Mouse (Mus musculus) layer of hippocampus, adult 2 months (tissue): ENCODE results near the gene Rbm34. TPM values are rescaled to one million over a fixed set of nuclear protein-coding genes. Genes with fewer than 3 reads are reported as not detected.

Experiments used
- DNase-seq, 2 experiments: peaks; one replicate each; pipeline ENCODE4 v3.0.0; 2022; ENCODE audit warnings: low spot score in 2 of 2
- H3K27ac ChIP-seq: fragments of 200-600 bp; 2 replicates; pipeline ENCODE4 v1.8.1; 2022
- H3K4me3 ChIP-seq: fragments of 200-600 bp; 2 replicates; pipeline ENCODE4 v1.8.1; 2022; ENCODE audit warnings: mild to moderate bottlenecking
- CTCF ChIP-seq: fragments of 200-600 bp; conservative IDR thresholded peaks from 2 replicates; pipeline ENCODE4 v1.8.1; 2022; ENCODE audit warnings: antibody characterized with exemption, mild to moderate bottlenecking, moderate library complexity
- total RNA-seq, 2 experiments: library from RNA; stranded (reverse); gene quantifications; 2 replicates each; pipeline ENCODE4 v1.2.3; 2021

Gene Rbm34
- total RNA-seq, 2 experiments from 2014 or later: 12.1 to 12.9 TPM

GRCm38 (mm10) chr8:126974511-126974910, 3.6 kb upstream of the Rbm34 start:
- no peak for TF ChIP-seq CTCF
- no peak overlapping the region for H3K27ac ChIP-seq
- DNase-seq: no peak
- H3K4me3 ChIP-seq: no peak overlapping the region

DNA sequence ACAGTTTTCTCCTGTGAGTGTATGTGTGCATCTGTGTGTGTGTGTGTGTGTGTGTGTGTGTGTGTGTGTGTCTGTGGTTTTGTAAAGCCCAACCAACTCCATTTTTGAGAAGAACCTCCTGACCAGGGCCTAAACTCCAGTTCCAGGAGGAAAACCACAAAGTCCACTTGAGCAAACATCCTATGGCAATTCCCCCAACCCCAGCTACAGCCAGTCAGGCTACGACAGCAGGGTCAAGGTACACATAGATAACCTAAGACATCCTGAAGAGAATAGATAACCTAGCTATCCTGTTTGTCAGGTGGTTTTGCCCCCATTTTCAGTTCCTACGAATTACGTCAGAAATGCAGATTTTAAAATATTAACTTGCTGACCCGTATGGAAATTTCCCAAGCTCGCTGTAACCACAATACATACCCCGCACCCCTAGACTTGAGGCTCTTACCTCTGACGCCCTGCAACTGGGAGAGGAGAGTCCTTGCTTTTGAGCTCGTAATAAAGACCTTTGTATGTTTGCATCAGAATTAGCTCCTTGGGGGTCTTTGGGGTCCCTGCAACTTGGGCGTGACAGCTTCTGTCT, 2.9 kb upstream of the Rbm34 start:
- DNase-seq: no peak
- TF ChIP-seq CTCF: no peak
- Histone ChIP-seq H3K27ac (no peak overlapping the region), H3K4me3 (no peak overlapping the region)

DNA sequence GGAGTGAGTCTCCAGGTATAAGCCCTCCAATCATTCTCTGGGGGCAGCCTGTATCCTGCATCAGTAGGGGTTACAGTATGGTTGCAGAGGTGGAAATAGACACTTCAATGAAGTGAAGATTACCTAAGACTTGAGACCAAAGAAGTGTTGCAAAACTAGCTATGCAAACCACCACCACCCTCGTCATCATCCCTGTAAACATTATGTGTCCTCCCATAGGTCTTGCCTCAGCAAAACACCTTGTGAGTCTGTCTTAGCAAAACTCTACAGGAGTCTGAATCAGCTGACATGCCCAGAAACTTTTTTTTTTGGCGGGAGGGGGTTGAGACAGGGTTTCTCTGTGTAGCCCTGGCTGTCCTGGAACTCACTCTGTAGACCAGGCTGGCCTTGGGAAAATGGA, 1.8 kb upstream of the Rbm34 start:
- no peak overlapping the region for H3K4me3 ChIP-seq
- DNase-seq: no peak
- H3K27ac ChIP-seq: no peak overlapping the region
- TF ChIP-seq CTCF: no peak

- H3K4me3 ChIP-seq: no peak overlapping the region
- no peak for TF ChIP-seq CTCF
- DNase-seq: no peak
- no peak overlapping the region for H3K27ac ChIP-seq
Observed at GRCm38 (mm10) chr8:126972102-126972501, 1.2 kb upstream of the Rbm34 start.

DNA sequence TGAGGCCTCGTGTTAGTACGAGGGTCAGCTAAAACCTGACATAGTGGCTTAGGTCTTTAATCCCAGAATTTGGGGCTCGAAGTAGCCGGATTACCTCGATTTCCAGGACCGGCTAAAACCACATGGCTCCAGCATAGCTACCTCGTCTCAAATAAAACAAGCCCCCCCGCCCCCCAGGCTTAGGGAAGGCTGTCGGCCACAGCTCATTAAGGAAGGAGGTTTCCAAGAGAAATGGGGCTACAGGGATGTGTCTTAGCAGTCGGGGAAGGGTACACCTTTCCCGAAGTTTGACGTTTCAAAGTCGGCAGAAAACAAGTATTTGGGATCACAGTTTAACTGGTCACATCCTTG, 418 bp upstream of the Rbm34 start:
- H3K27ac ChIP-seq: peak overlapping the region; percentile 84
- DNase-seq: no peak
- TF ChIP-seq CTCF: no peak
- H3K4me3 ChIP-seq: peak overlapping the region; percentile 96

GRCm38 (mm10) chr8:126969546-126969945, 1.3 kb downstream of the Rbm34 start:
- DNase-seq: no peak
- Histone ChIP-seq H3K4me3 (no peak overlapping the region), H3K27ac (no peak overlapping the region)
- no peak for TF ChIP-seq CTCF

- Histone ChIP-seq H3K27ac (no peak overlapping the region), H3K4me3 (no peak overlapping the region)
- no peak for TF ChIP-seq CTCF
- no peak for DNase-seq
Observed at GRCm38 (mm10) chr8:126968107-126968506, 2.8 kb downstream of the Rbm34 start.

DNA sequence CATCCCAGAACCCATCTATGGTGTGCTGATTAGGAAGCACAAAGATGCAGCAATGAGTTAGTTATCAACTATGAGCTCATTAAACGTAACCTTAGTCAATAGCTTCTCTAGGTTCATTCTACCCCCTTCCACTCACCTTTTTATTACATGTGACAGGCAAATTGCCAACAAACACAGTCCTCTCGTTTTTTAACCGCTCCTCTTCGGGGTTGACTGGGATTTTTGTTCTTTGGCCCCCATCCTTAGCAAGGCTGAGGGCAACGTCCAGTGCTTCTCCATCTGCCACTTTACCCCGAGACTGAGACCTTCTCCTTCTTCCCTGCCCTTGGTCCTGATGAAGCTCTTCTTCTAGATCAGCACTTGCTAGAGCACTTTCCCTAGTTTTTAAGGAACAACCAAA, 5.6 kb downstream of the Rbm34 start:
- DNase-seq: no peak
- no peak for TF ChIP-seq CTCF
- no peak overlapping the region for H3K4me3 ChIP-seq
- no peak overlapping the region for H3K27ac ChIP-seq

GRCm38 (mm10) chr8:126962871-126963270, 8.0 kb downstream of the Rbm34 start:
- DNase-seq: no peak
- TF ChIP-seq CTCF: no peak
- no peak overlapping the region for H3K27ac ChIP-seq
- no peak overlapping the region for H3K4me3 ChIP-seq

DNA sequence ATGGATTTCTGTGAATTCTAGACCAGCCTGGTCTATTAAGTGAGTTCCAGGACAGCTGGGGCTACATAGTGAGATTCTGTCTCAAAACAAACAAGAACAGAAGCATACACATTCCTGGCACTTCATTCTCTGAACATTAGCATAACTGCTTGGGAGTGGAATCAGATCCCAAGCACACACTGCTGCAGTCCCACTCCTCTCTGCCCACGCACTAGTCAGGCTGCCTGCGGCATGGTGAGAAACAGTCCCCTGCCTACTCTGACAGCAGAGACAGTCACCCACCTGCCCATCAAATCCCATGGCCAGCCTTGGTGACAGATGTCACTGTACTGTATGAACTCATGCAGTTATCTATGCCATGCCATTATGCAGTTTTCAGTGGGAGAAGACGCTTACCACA, 9.4 kb downstream of the Rbm34 start:
- Histone ChIP-seq H3K4me3 (no peak overlapping the region), H3K27ac (peak overlapping the region; percentile 59)
- no peak for TF ChIP-seq CTCF
- peak; percentile 68 to 87 for DNase-seq

DNA sequence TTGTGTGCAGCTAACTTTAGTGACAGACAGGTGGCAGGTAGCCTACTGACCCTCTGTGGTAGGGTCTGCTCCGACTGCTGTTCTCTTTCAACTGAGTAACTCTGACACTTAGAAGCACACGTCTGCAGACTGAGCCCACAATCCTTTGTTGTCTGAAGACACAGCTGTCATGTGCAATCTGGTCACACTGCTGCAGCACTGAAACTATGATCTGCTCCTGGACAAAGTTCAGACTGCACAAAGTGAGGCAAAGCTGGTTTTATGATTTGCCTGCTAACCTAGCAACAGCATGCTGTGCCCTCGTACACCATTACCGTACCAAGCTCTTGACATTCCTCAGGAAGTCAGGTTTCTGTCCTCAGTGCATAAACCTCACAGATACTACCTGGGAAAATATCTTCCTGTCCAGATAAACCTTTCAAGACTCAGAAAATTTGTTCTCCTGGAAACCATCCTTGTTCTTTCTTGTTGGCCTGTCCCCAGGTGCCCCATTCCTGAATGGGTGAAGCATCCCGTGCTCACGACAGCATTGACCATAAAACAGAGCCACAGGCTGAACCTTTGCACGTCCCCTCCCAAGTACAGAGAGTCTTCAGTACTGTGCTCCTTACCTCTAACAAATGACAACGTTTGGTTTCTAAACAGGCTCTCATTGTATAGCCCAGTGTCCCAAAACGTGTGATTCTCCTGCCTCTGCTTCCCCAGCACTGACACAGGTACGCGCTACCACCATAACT, 18.8 kb downstream of the Rbm34 start:
- Histone ChIP-seq H3K4me3 (no peak overlapping the region), H3K27ac (no peak overlapping the region)
- DNase-seq: no peak
- TF ChIP-seq CTCF: no peak

DNA sequence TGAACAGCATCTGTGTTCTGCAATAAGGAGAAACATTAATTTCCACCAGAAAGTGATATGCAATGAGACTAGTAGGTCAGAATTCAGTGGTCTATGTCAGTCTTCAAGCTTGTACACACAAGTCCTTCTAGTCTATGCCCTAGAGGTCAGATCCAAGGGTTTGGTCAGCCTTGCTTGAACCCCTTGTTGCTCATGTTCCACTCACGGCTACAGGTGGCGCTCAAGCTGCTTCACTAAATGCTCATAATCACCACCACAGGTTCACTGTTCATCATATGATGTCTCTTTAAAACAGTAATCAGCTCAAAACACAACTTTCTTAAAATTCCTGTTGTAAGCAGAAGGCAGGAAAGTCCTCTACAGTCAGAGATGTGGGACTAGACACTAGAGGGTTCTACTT, 21.3 kb downstream of the Rbm34 start:
- peak; percentile 16; the same call in 1 of the 2 replicates for TF ChIP-seq CTCF
- Histone ChIP-seq H3K27ac (no peak overlapping the region), H3K4me3 (no peak overlapping the region)
- no peak for DNase-seq

GRCm38 (mm10) chr8:126946444-126946843, 24.4 kb downstream of the Rbm34 start:
- H3K4me3 ChIP-seq: peak overlapping the region; percentile 85
- H3K27ac ChIP-seq: peak overlapping the region; percentile 98
- DNase-seq: peak; percentile 47 to 72

GRCm38 (mm10) chr8:126945730-126946163, 25.1 kb downstream of the Rbm34 start, which contains the start of gene Tomm20:
Gene Tomm20 (minus strand): TSS chr8:126945844.
- DNase-seq: peak; percentile 94 to 98
- H3K27ac ChIP-seq: peak within 1 kb of the TSS; percentile 98
- peak within 1 kb of the TSS; percentile 85 for H3K4me3 ChIP-seq
- TF ChIP-seq CTCF: no peak

More at GRCm38 (mm10) chr8:126946444-126946843, 24.4 kb downstream of the Rbm34 start:
- TF ChIP-seq CTCF: no peak
